Mouse (Mus musculus): ENCODE data around the gene Gm11555. TPM values are rescaled to one million over a fixed set of nuclear protein-coding genes. Genes with fewer than 3 reads are reported as not detected.
"Not testable (repeated sequence)": the region's sequence is repeated elsewhere in the genome, so short reads cannot be mapped to it uniquely, and the experiment has no call there.

Gene Gm11555
- not detected in 2 replicates for total RNA-seq (2021)
- long read RNA-seq, experiment 1 = 0 reads
- long read RNA-seq, experiment 2 = 0 reads

- DNase-seq = no peak
Measured at GRCm38 (mm10) chr11:99650136-99650535, at the start of gene Gm11555. Gm11555 (minus strand) TSS chr11:99650236.

- DNase-seq = no peak
Measured at GRCm38 (mm10) chr11:99690463-99690862, 40.4 kb upstream of the Gm11555 start, which contains the start of gene Gm14190. Gm14190 (minus strand) TSS chr11:99690740.

GRCm38 (mm10) chr11:99685235-99685634 lies 35.2 kb upstream of the Gm11555 start:
- DNase-seq = not testable (repeated sequence)

GRCm38 (mm10) chr11:99683481-99683880 lies 33.4 kb upstream of the Gm11555 start:
- no peak for DNase-seq

GRCm38 (mm10) chr11:99665860-99666259 lies 15.8 kb upstream of the Gm11555 start, which contains the start of gene Krtap4-6:
Krtap4-6 (minus strand) TSS chr11:99665960.
- no peak for DNase-seq

GRCm38 (mm10) chr11:99662802-99663201 lies 12.8 kb upstream of the Gm11555 start:
- DNase-seq = no peak

- no peak for DNase-seq
Measured at GRCm38 (mm10) chr11:99659256-99659655, 9.2 kb upstream of the Gm11555 start.

GRCm38 (mm10) chr11:99658467-99659010 lies 8.5 kb upstream of the Gm11555 start, which contains the start of gene Gm11563:
Gm11563 (minus strand) TSS chr11:99658960.
- not testable (repeated sequence) for DNase-seq

GRCm38 (mm10) chr11:99657051-99657450 lies 7.0 kb upstream of the Gm11555 start:
- no peak for DNase-seq

- DNase-seq = no peak
Measured at GRCm38 (mm10) chr11:99646444-99646843, 3.6 kb downstream of the Gm11555 start.

- DNase-seq = no peak
Measured at GRCm38 (mm10) chr11:99644351-99644750, 5.7 kb downstream of the Gm11555 start.

GRCm38 (mm10) chr11:99643635-99644139 lies 6.3 kb downstream of the Gm11555 start, which contains the start of gene Krtap4-7:
Krtap4-7 (minus strand) TSS chr11:99644089.
- DNase-seq = not testable (repeated sequence)

GRCm38 (mm10) chr11:99640926-99641325 lies 9.1 kb downstream of the Gm11555 start:
- DNase-seq = no peak

GRCm38 (mm10) chr11:99637086-99637485 lies 12.9 kb downstream of the Gm11555 start:
- no peak for DNase-seq

- DNase-seq = no peak
Measured at GRCm38 (mm10) chr11:99634653-99635134, 15.3 kb downstream of the Gm11555 start, which contains the start of gene Krtap4-2. Krtap4-2 (minus strand) TSS chr11:99635084.

GRCm38 (mm10) chr11:99633293-99633692 lies 16.7 kb downstream of the Gm11555 start:
- DNase-seq = no peak

GRCm38 (mm10) chr11:99630890-99631289 lies 19.1 kb downstream of the Gm11555 start:
- no peak for DNase-seq

GRCm38 (mm10) chr11:99628138-99628537 lies 21.9 kb downstream of the Gm11555 start, which contains the start of gene Krtap4-1:
Krtap4-1 (minus strand) TSS chr11:99628238.
- no peak for DNase-seq

GRCm38 (mm10) chr11:99620335-99620734 lies 29.7 kb downstream of the Gm11555 start, which contains the start of gene Gm11562:
Gm11562 (minus strand) TSS chr11:99620435.
- DNase-seq = no peak

- DNase-seq = no peak
Measured at GRCm38 (mm10) chr11:99614796-99615363, 35.2 kb downstream of the Gm11555 start, which contains the start of gene Krtap2-4. Krtap2-4 (minus strand) TSS chr11:99614846.

GRCm38 (mm10) chr11:99610089-99610488 lies 39.9 kb downstream of the Gm11555 start, which contains the start of gene Gm11937:
Gm11937 (minus strand) TSS chr11:99610189.
- DNase-seq = not testable (repeated sequence)

GRCm38 (mm10) chr11:99609126-99609525 lies 40.9 kb downstream of the Gm11555 start:
- DNase-seq = no peak

- not testable (repeated sequence) for DNase-seq
Measured at GRCm38 (mm10) chr11:99603208-99603607, 46.8 kb downstream of the Gm11555 start, which contains the start of gene Gm11938. Gm11938 (minus strand) TSS chr11:99603308.
